Mouse (Mus musculus) v-Abl transformed pro-B cells (cell line): ENCODE measurements around the gene Mndal.
"Not testable (repeated sequence)": the region's sequence is repeated elsewhere in the genome, so short reads cannot be mapped to it uniquely, and the experiment has no call there.

Experiments
- in situ Hi-C, 2 experiments: fragments of 400-800 bp; cut with MboI; formaldehyde crosslinking; loops; one replicate each; pipeline ENCODE4 v1.15.1; 2025; ENCODE audit not compliant: unreplicated experiment in 2 of 2

Gene Mndal

DNA sequence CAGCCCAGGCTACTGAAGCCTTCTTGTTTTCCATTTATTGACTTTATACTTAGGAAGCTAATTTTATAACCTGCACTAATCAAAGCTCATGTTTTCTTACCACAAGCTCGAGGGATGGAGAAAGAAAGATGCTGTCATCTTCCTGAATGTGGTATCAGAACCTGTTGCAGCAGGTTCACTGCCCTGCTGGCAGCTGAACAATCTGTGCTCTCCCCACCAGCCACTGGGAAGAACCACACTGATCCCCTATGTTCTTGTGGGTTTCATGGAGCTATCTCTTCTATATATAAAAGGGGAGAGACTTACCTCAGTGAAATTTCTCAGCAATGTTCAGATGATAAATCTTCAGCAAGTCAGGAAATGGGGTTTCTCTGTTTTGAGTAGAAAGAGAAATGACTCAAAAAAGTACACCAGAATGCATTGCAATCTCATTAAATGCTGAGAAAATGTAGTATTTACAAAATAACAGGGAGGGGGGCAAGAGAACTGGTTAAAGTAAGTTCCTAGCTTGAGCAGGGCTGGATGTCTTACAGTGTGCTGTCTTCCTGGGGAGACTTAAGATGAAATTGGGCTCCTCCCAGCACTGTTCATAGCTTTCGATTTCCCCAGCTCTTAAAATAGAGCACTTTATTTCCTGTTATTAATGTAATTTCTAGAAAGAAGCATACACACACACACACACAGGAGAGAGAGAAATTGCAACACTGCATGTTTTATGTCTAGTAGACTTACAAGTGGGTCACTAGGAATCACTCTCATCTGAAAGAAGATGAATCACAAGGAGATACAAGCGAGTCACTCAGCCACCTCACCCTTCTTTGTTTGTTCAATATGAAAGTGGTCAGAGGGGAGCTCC, at the start of gene Mndal, which contains the start of gene Ifi203:
Gene Mndal, minus strand, starts transcription at position 568 of the 856 bp plus-strand sequence.
Gene Ifi203, minus strand, starts transcription at position 749 of the 856 bp plus-strand sequence.
- in situ Hi-C loops = loop anchor here (5.0 kb wide), 1 partner anchor 65 kb away; no protein-coding TSS in a partner anchor

DNA sequence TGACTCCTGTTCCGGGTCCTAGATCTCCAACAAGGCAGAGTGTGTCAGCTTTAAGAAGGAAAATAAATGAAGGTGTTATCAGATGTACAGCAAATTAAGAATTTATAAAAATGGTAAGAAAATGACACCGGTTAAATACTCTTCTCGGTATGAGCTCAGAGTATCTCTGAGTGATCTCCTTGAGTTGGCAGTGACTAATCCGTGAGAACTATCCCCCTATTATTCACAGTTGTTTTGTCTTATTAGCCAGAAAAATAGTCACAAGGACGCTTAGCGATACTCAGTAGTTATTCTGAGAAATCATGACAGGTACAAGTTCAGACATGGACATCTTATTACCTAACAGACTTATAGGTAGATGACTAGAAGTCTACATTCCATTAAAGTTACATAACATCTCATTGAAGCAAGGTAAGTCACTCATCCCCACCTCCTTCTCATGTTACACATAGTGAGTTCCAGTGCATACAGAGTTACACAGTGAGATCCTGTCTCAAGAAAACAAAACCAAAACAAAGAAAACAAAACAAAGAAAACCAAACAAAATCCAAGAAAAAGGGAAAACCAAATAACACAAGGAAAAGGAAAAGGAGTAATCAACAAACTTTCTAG, 40.5 kb upstream of the Mndal start, which contains the start of gene Ifi202b:
Gene Ifi202b, minus strand, starts transcription at position 51 of the 612 bp plus-strand sequence.
- in situ Hi-C loops = not testable (repeated sequence)

GRCm38 (mm10) chr1:173981038-173981437, 38.7 kb upstream of the Mndal start:
- in situ Hi-C loops = not testable (repeated sequence)

GRCm38 (mm10) chr1:173977622-173978021, 35.3 kb upstream of the Mndal start:
- in situ Hi-C loops = loop anchor here (5.0 to 10.0 kb wide), 2 partner anchors 53 to 130 kb away; no protein-coding TSS in a partner anchor

- in situ Hi-C loops = loop anchor here (10.0 to 25.0 kb wide), 2 partner anchors 48 to 464 kb away; partner anchors contain the start of gene Olfr220 (in 2 of the 2)
Measured at GRCm38 (mm10) chr1:173973111-173973510, 30.8 kb upstream of the Mndal start.

GRCm38 (mm10) chr1:173961491-173961890, 19.2 kb upstream of the Mndal start:
- in situ Hi-C loops = loop anchor here (10.0 to 25.0 kb wide), 2 partner anchors 143 to 476 kb away; partner anchors contain the start of gene Olfr220 (in 2 of the 2)

DNA sequence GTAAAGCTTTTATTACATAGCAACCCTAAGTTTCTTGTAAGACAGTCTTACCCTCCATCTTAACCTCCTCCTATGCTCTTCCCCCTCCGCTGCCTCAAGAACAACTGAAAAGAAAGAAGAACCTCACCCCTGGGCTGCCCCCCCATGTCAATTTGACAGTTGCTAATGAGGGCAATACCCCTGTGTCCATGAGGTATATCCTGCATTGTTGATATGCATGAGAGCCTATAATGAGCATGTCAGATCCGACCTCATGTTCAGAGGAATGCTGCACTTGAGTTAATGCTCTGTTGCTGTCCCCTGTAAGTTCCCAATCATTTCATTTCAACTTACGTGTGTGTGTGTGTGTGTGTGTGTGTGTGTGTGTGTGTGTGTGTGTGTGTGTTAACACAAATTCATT, 17.7 kb upstream of the Mndal start:
- in situ Hi-C loops = loop anchor here (10.0 to 25.0 kb wide), 2 partner anchors 145 to 477 kb away; partner anchors contain the start of gene Olfr220 (in 2 of the 2)

- in situ Hi-C loops = loop anchor here (25.0 kb wide), 1 partner anchor 481 kb away; the partner anchor contains the start of gene Olfr220 (in 2 of the 2)
Measured at GRCm38 (mm10) chr1:173955839-173956527, 13.7 kb upstream of the Mndal start.

DNA sequence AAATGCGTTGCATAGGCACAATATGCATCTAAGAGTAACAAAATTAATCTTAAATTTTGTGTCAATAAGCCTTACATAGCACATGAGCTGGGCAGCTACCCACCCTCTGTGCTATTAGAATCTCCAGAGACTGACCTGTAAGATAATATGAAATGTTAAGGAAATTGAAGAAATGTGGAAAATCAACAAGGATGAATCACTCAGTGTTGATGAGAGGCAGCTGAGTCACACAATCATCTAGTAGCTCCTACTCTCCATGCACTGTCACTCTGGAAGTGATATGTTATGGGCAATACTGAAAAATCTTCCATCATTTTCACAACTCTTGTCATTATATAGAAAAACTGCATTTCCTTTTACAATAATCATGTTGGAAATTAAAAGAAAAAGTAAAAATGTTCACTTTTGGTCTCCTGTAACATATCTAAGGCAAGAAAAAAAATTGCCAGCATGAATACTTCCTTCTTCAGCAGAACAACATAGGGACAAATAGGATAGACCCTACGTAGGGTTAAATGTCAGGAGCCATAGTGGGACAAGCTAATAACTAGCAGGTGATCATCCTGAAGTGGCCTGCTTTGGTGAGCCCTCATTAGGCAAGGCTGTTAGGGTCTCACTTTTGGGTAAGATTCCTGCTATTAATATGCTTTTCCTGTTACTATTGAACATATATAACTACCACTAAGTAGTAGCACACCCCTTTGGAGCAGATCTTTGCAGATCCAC, 12.9 kb upstream of the Mndal start:
- in situ Hi-C loops = loop anchor here (25.0 kb wide), 1 partner anchor 482 kb away; the partner anchor contains the start of gene Olfr220 (in 2 of the 2)

DNA sequence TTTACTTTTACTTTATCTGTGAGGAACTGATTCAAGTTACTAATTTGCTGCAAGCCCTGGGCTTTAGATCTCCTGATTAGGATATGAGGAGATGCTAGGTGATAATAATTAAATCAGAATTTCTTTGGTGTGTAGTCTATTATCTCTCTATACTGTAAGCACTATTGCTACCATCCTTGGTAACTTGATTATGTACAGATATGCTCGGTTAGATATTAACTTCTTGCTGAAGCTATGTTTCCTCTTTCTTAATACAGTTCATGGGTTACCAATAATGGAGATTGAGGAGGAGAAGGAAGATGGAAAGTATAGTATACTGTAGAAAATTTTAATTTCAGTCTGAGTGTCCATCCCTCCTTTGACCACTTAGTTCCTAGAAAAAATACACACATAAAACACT, 11.3 kb upstream of the Mndal start:
- in situ Hi-C loops = loop anchor here (25.0 kb wide), 1 partner anchor 484 kb away; the partner anchor contains the start of gene Olfr220 (in 2 of the 2)

- in situ Hi-C loops = loop anchor here in 1 of 2 experiments (5.0 kb wide), 1 partner anchor 142 kb away; no protein-coding TSS in a partner anchor
Measured at GRCm38 (mm10) chr1:173949044-173949443, 6.8 kb upstream of the Mndal start.

DNA sequence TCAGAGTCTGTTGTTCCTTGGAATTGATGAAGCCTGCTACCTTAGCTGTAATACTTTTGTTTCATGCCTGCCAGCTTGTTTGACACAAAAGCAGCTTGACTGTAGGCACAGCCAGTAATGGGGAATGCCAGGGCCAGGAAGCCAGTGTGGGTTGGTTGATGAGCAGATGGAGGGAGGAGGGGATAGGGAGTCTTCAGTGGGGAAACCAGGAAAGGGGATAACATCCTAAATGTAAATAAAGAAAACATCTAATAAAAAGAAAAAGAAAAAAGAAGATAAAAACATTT, 432 bp upstream of the Mndal start:
- in situ Hi-C loops = loop anchor here (5.0 kb wide), 1 partner anchor 65 kb away; no protein-coding TSS in a partner anchor

DNA sequence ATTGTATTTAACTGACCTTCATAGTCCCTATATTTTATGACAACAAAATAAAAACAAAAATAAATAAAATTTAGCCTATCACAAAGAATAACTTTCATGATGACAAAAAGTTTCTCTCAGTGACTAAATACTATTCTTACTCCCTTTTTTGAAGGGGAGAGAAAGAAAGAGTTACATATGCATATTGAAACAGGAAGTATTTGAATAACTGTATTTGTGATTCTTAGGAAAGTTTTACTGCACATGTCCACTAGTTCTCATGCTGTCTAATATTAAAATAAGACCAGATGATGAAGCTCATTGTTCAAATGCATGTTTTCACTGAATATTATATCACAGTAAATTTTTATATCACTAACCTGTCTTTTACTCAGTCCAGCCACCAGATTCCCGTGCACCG, 769 bp downstream of the Mndal start:
- in situ Hi-C loops = loop anchor here (5.0 kb wide), 1 partner anchor 64 kb away; no protein-coding TSS in a partner anchor

GRCm38 (mm10) chr1:173919279-173919678, 23.0 kb downstream of the Mndal start:
- in situ Hi-C loops = not testable (repeated sequence)

DNA sequence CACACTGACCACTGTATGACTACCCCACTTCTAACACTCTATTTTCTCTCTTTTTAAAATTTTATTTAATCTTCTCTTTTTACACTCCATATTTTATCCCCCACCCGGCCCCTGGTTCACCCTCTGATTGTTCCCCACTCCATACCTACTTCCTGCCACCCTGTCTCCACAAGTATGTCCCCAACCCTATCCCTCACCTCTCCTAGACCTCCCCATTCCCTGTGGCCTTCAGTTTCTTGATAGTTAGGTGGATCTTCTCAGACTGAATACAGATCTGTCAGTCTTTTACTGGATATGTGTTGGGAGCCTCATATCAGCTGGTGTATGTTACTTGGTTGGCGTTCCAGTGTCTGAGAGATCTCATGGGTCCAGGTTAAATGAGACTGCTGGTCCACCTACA, 27.7 kb downstream of the Mndal start:
- in situ Hi-C loops = loop anchor here in 1 of 2 experiments (5.0 kb wide), 1 partner anchor 162 kb away; no protein-coding TSS in a partner anchor

GRCm38 (mm10) chr1:173913256-173913791, 29.0 kb downstream of the Mndal start:
- in situ Hi-C loops = loop anchor here in 1 of 2 experiments (5.0 kb wide), 1 partner anchor 161 kb away; no protein-coding TSS in a partner anchor

DNA sequence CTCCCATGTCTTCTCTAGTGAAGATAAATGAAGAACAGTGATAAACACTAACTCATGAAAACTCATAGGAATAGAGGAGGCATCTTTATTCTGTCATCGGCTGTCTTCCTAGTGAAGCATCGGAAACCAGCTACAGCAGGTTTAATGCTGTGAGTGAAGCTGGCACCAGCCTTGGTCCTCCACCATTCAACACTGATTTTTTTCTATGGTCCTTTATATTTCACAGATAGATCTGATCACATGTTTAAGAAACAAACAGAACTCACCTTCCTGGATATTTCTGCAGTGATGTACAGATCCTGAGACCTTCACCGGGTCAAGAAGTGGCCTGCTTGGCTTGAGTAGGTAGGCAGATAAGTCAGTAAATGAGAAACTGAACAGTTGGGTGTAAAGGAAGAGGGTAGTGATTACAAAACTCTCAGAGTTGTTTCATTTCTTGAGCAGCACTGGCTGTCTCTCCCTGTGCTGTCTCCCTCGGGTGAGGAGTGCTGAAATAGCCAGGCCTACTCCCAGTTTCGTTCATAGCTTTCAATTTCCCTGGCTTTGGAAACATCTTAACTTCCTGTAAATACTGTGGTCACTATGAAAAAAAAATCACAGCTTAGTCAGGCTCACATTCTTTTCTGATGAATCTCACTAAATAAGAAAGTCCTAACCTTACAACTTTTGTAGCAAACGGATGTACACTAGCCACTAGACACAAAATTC, 29.6 kb downstream of the Mndal start, which contains the start of gene Ifi211:
Gene Ifi211, minus strand, starts transcription at position 499 of the 708 bp plus-strand sequence.
- in situ Hi-C loops = loop anchor here in 1 of 2 experiments (5.0 kb wide), 1 partner anchor 160 kb away; no protein-coding TSS in a partner anchor

DNA sequence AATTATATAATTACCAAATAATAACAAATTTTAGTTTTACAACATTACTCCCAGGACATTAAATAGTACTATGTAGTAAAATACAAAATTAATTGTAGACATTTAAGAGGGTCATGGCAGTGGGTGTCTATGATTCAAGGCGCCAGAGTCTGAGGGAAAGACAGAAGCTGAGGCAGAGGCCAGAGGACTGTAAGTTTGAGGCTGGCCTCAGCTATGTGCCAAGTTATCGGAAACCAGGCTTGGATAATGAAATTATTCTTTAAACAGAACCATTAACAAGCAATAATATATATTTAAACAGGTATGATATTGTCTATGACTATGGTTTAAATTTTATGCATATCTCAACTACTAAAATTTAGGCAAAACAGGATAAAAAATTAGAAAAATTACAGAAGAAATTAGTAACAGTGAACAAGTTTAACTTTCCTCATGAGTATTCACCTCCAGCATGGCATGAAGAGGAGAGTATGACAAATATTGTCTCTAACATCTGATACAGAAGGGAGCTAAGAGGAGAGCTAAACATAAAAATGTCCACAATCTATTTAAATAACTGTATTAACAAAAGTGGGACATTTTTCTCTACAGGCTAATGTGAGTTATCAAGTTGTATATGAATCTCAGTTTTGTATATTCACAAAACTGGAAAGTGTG, 30.4 kb downstream of the Mndal start:
- in situ Hi-C loops = loop anchor here in 1 of 2 experiments (5.0 kb wide), 1 partner anchor 160 kb away; no protein-coding TSS in a partner anchor
